Mouse (Mus musculus) ES-E14 (cell line): ENCODE results near the gene Pak3.

Source experiments
- CHD2 ChIP-seq: IDR thresholded peaks from 2 replicates; pipeline ENCODE4 v1.6.1; 2014; ENCODE audit warnings: mild to moderate bottlenecking, low read depth, low read length, inconsistent platforms
- HCFC1 ChIP-seq: IDR thresholded peaks from 2 replicates; pipeline ENCODE4 v1.6.1; 2012; ENCODE audit warnings: low read length, inconsistent platforms, borderline replicate concordance; ENCODE audit not compliant: insufficient read depth
- MAFK ChIP-seq: IDR thresholded peaks from 2 replicates; pipeline ENCODE4 v1.6.1; 2014; ENCODE audit warnings: mild to moderate bottlenecking, low read depth, low read length, inconsistent platforms; ENCODE audit not compliant: insufficient read depth
- ZC3H11A ChIP-seq: IDR thresholded peaks from 2 replicates; pipeline ENCODE4 v1.6.1; 2012; ENCODE audit warnings: low read depth, mild to moderate bottlenecking, inconsistent platforms, low read length, borderline replicate concordance
- ZNF384 ChIP-seq: IDR thresholded peaks from 2 replicates; pipeline ENCODE4 v1.6.1; 2012; ENCODE audit warnings: low read depth, low read length, inconsistent platforms

- TF ChIP-seq CHD2 (no peak), MAFK (no peak), HCFC1 (no peak), ZC3H11A (no peak), ZNF384 (no peak)
Observed at GRCm38 (mm10) chrX:143533574-143533973, 15.2 kb downstream of the Pak3 start.
